In the genomic region with DNA sequence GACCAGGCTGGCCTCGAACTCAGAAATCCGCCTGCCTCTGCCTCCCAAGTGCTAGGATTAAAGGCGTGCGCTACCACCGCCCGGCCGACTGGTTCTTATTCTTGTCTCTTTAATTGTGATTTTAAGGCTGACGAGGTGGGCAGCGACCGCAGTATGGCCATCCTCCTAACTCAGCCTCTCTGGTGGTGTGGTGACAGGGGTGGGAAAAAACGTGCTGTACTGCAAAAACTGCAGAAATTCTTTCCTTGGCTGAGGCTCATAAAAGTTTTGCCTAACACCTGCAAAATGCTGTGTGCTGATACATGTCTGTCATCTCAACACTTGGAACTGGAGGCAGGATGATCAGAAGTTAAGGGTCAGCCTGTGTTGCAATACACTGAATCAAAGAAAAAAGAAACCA, we compare ENCODE assay signal across 8 mouse cellular contexts. TPM values are rescaled to one million over a fixed set of nuclear protein-coding genes. Genes with fewer than 3 reads are reported as not detected.
A peak's percentile ranks its signal among the peaks of the same experiment; 100 is the strongest.
DNase-seq lines count a peak whose midpoint lies in the region; ATAC-seq and TF ChIP-seq lines count a peak whose summit lies in the region.

No protein-coding gene starts in this region.

- H3K4me1 ChIP-seq in testis, adult 2 months (ENCODE audit: control insufficient read depth, insufficient read depth, low read length): peaks cover 23% of the 10 kb centered on the region
- peaks cover 50% of the 10 kb centered on the region for H3K4me1 ChIP-seq in limb, embryonic 13.5 days
- peaks cover 40% of the 10 kb centered on the region for H3K4me1 ChIP-seq in stomach, embryonic 15.5 days

- TF ChIP-seq POLR2A in testis, adult 2 months (IDR thresholded peaks at IDR 0.05; ENCODE audit: control insufficient read depth, low read depth, low read length): no peak

- H3K4me2 ChIP-seq in limb, embryonic 13.5 days (replicated peaks): peak overlapping the region; percentile 69
- H3K4me2 ChIP-seq in stomach, embryonic 15.5 days: peak overlapping the region; percentile 70

- H3K27ac ChIP-seq in testis, adult 2 months (ENCODE audit: control insufficient read depth, insufficient read depth, low read depth, low read length): peak overlapping the region; percentile 50
- no peak overlapping the region; the same call in 1 of the 2 replicates for H3K27ac ChIP-seq in limb, embryonic 13.5 days
- H3K27ac ChIP-seq in stomach, embryonic 15.5 days: peak overlapping the region; percentile 93; the same call in 1 of the 2 replicates

- 11% methylated on average over 11 of the region's 11 CpGs for WGBS in limb, embryonic 13.5 days
- 5% methylated on average over 11 of the region's 11 CpGs for WGBS in stomach, embryonic 15.5 days

- DNase-seq in gastrocnemius, adult 18-20 months (ENCODE audit: low spot score): peak; percentile 15
- no peak for DNase-seq in gastrocnemius, postnatal 25 days
- DNase-seq in testis, postnatal 14 days (ENCODE audit: low spot score): no peak
- no peak for DNase-seq in left cerebral cortex, adult 18-20 months (ENCODE audit: low spot score in 2 of 2)
- no peak for DNase-seq in layer of hippocampus, postnatal 36 days

- no peak for TF ChIP-seq CTCF in testis, adult 2 months (IDR thresholded peaks at IDR 0.05; ENCODE audit: control insufficient read depth, insufficient read depth, insufficient replicate concordance, low read depth, low read length)

- peak overlapping the region; percentile 63 for H3K9ac ChIP-seq in limb, embryonic 13.5 days
- H3K9ac ChIP-seq in stomach, embryonic 15.5 days: no peak overlapping the region

- H3K27me3 ChIP-seq in testis, adult 2 months (ENCODE audit: control insufficient read depth, insufficient read depth, low read length): no peaks in the 10 kb centered on the region
- H3K27me3 ChIP-seq in limb, embryonic 13.5 days: no peaks in the 10 kb centered on the region
- H3K27me3 ChIP-seq in stomach, embryonic 15.5 days (replicated peaks): no peaks in the 10 kb centered on the region

- ATAC-seq in limb, embryonic 13.5 days (ENCODE audit: low FRiP score, low read depth): no peak
- no peak for ATAC-seq in stomach, embryonic 15.5 days (ENCODE audit: insufficient read depth, low FRiP score, low read depth)

- peaks cover 4% of the 10 kb centered on the region for H3K36me3 ChIP-seq in testis, adult 2 months (ENCODE audit: control insufficient read depth, insufficient read depth, low read length)
- peaks cover 32% of the 10 kb centered on the region for H3K36me3 ChIP-seq in limb, embryonic 13.5 days
- peaks cover 27% of the 10 kb centered on the region for H3K36me3 ChIP-seq in stomach, embryonic 15.5 days

- H3K4me3 ChIP-seq in testis, adult 2 months (ENCODE audit: control insufficient read depth, low read depth, low read length): peak overlapping the region; percentile 41
- peak overlapping the region; percentile 57 for H3K4me3 ChIP-seq in limb, embryonic 13.5 days
- H3K4me3 ChIP-seq in stomach, embryonic 15.5 days (replicated peaks): peak overlapping the region; percentile 60

- H3K9me3 ChIP-seq in limb, embryonic 13.5 days: no peaks in the 10 kb centered on the region
- H3K9me3 ChIP-seq in stomach, embryonic 15.5 days: no peaks in the 10 kb centered on the region

RNA-seq across cellular contexts. Expression of gene 1600002K03Rik, which starts 0.6 kb away (rescaled TPM):
- total RNA-seq in gastrocnemius, adult 18-20 months (2021): 1 to 10 TPM; 5.4 to 6.5 TPM
- total RNA-seq in gastrocnemius, postnatal 25 days (2021): 1 to 10 TPM; 5.1 to 5.9 TPM
- polyA plus RNA-seq in testis, adult 2 months (2012; rRNA removed): 7.4 and 7.9 TPM in 2 replicates
- polyA plus RNA-seq in limb, embryonic 13.5 days (2015; fragmentation: Nextera tagmentation; extraction: Ambion mirVana): 9.7 and 11.0 TPM in 2 replicates
- polyA plus RNA-seq in stomach, embryonic 15.5 days (2015; fragmentation: Nextera tagmentation; extraction: Ambion mirVana): 17.5 and 19.7 TPM in 2 replicates
- 1 to 10 TPM; 6.8 to 7.0 TPM for total RNA-seq in left cerebral cortex, adult 18-20 months (2021)
- total RNA-seq in layer of hippocampus, postnatal 36 days (2021): 1 to 10 TPM; 6.4 to 6.9 TPM

RNA-seq across cellular contexts. Expression of gene Efna2, which starts 5.9 kb away (rescaled TPM):
- total RNA-seq in gastrocnemius, adult 18-20 months (2021): under 1 TPM; 0.24 to 0.48 TPM
- under 1 TPM; 0.26 to 0.54 TPM for total RNA-seq in gastrocnemius, postnatal 25 days (2021)
- polyA plus RNA-seq in testis, adult 2 months (2012; rRNA removed): 1.1 and 1.4 TPM in 2 replicates
- 39.5 and 40.4 TPM in 2 replicates for polyA plus RNA-seq in limb, embryonic 13.5 days (2015; fragmentation: Nextera tagmentation; extraction: Ambion mirVana)
- 15.7 TPM in 2 replicates for polyA plus RNA-seq in stomach, embryonic 15.5 days (2015; fragmentation: Nextera tagmentation; extraction: Ambion mirVana)
- 1 to 10 TPM; 7.0 to 8.2 TPM for total RNA-seq in left cerebral cortex, adult 18-20 months (2021)
- total RNA-seq in layer of hippocampus, postnatal 36 days (2021): 1 to 10 TPM; 9.0 to 9.6 TPM

RNA-seq across cellular contexts. Expression of gene Cirbp, which starts 7.6 kb away (rescaled TPM):
- 10 to 100 TPM; 28.9 to 37.5 TPM for total RNA-seq in gastrocnemius, adult 18-20 months (2021)
- total RNA-seq in gastrocnemius, postnatal 25 days (2021): 10 to 100 TPM; 17.3 to 21.4 TPM
- polyA plus RNA-seq in testis, adult 2 months (2012; rRNA removed): 105 and 127 TPM in 2 replicates
- polyA plus RNA-seq in limb, embryonic 13.5 days (2015; fragmentation: Nextera tagmentation; extraction: Ambion mirVana): 149 and 194 TPM in 2 replicates
- 90.3 and 103 TPM in 2 replicates for polyA plus RNA-seq in stomach, embryonic 15.5 days (2015; fragmentation: Nextera tagmentation; extraction: Ambion mirVana)
- 10 to 100 TPM; 89.7 to 94.6 TPM for total RNA-seq in left cerebral cortex, adult 18-20 months (2021)
- 10 to 100 TPM; 58.5 to 63.4 TPM for total RNA-seq in layer of hippocampus, postnatal 36 days (2021)

RNA-seq across cellular contexts. Expression of gene Midn, which starts 25.3 kb away (rescaled TPM):
- 10 to 100 TPM; 40.6 to 47.9 TPM for total RNA-seq in gastrocnemius, adult 18-20 months (2021)
- total RNA-seq in gastrocnemius, postnatal 25 days (2021): 10 to 100 TPM; 33.7 to 34.8 TPM
- 70.1 and 79.2 TPM in 2 replicates for polyA plus RNA-seq in testis, adult 2 months (2012; rRNA removed)
- polyA plus RNA-seq in limb, embryonic 13.5 days (2015; fragmentation: Nextera tagmentation; extraction: Ambion mirVana): 22.9 and 23.2 TPM in 2 replicates
- polyA plus RNA-seq in stomach, embryonic 15.5 days (2015; fragmentation: Nextera tagmentation; extraction: Ambion mirVana): 16.0 and 19.8 TPM in 2 replicates
- total RNA-seq in left cerebral cortex, adult 18-20 months (2021): 100 to 1,000 TPM; 105 TPM
- 10 to 100 TPM; 58.9 to 62.6 TPM for total RNA-seq in layer of hippocampus, postnatal 36 days (2021)

RNA-seq across cellular contexts. Expression of gene Cbarp, which starts 32.7 kb away (rescaled TPM):
- total RNA-seq in gastrocnemius, adult 18-20 months (2021): 1 to 10 TPM; 1.6 to 1.9 TPM
- 1 to 10 TPM; 1.2 to 1.6 TPM for total RNA-seq in gastrocnemius, postnatal 25 days (2021)
- polyA plus RNA-seq in testis, adult 2 months (2012; rRNA removed): 3.8 and 5.1 TPM in 2 replicates
- 7.4 and 8.1 TPM in 2 replicates for polyA plus RNA-seq in limb, embryonic 13.5 days (2015; fragmentation: Nextera tagmentation; extraction: Ambion mirVana)
- polyA plus RNA-seq in stomach, embryonic 15.5 days (2015; fragmentation: Nextera tagmentation; extraction: Ambion mirVana): 5.1 and 6.7 TPM in 2 replicates
- 100 to 1,000 TPM; 418 to 437 TPM for total RNA-seq in left cerebral cortex, adult 18-20 months (2021)
- total RNA-seq in layer of hippocampus, postnatal 36 days (2021): 100 to 1,000 TPM; 336 to 379 TPM

Comparison
In these comparisons a context has a peak if more than half of its experiments do, and no peak if none do; other contexts are left out.
1. RNA of gene Efna2, which starts 5.9 kb away (total RNA-seq): 9.0 to 9.6 TPM in layer of hippocampus, postnatal 36 days and 7.0 to 8.2 TPM in left cerebral cortex, adult 18-20 months; 0.26 to 0.54 TPM in gastrocnemius, postnatal 25 days and 0.24 to 0.48 TPM in gastrocnemius, adult 18-20 months; every median in the first group is over 4 times any median in the second.
2. Peak in every context shown above with its lines, with median percentiles within 50 percentile points of each other: H3K4me3 ChIP-seq.